Mouse (Mus musculus): ENCODE data around the gene Psmd13. TPM values are rescaled to one million over a fixed set of nuclear protein-coding genes. Genes with fewer than 3 reads are reported as not detected.

The Psmd13 gene
- total RNA-seq, 2 experiments from 2014 or later: 119 to 120 TPM

DNA sequence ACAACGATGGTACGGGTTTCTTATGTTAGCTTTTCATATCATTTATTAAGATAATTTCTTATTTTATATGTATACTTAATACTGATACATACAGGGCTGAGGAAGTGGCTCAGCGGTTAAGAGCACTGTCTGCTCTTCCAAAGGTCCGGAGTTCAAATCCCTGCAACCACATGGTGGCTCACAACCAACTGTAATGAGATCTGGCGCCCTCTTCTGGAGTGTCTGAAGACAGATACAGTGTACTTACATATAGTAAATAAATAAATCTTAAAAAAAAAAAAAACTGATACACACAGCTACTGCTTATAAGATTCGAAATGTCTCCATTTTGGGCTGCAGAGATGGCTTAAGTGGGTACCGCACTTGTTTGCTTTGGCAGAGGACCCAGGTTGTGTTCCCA lies 25.9 kb downstream of the Psmd13 start:
- no peak for DNase-seq

DNA sequence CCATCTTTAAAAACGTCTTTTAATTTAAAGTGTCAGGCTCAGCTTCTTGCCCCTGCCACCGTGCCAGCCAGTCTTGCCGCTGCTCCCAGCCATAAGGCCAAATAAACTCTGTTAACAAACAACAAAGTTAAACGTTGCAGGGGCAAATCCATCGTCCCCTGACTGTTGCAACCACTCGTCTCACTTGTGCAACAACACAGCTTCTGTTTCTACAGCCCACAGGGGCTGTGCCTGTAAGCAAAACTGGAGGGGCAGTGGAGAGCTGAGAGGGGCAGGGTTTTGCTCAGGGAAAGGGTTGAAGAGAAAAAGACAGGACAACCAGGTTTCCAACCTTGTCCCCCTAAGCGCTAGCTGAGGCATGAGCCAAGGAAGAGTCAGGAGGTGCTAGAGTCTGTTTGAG lies 26.4 kb downstream of the Psmd13 start:
- DNase-seq: no peak

- peak; percentile 86 for DNase-seq
These were observed 26.9 kb downstream of the Psmd13 start for GRCm38 (mm10) chr7:140908634-140909107.

DNA sequence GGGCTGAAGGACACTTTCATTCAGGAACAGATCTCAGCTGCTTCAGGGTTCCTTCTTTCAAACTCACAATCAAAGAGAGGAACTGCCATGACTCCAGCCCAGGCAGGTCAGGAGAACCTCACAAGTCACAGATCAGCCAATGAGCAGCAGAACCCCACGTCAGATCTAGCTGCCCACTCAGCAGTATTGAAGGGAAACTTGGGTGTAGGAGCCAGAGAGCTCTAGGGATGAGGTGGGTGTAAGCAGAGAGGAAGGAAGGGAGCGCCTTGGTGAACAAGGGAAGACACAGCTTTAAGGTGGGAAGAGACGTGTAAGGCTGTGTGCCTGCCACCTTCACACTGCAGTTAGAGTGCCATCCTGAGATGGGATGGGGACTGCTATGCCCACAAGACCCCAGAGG lies 30.5 kb downstream of the Psmd13 start:
- no peak for DNase-seq

DNA sequence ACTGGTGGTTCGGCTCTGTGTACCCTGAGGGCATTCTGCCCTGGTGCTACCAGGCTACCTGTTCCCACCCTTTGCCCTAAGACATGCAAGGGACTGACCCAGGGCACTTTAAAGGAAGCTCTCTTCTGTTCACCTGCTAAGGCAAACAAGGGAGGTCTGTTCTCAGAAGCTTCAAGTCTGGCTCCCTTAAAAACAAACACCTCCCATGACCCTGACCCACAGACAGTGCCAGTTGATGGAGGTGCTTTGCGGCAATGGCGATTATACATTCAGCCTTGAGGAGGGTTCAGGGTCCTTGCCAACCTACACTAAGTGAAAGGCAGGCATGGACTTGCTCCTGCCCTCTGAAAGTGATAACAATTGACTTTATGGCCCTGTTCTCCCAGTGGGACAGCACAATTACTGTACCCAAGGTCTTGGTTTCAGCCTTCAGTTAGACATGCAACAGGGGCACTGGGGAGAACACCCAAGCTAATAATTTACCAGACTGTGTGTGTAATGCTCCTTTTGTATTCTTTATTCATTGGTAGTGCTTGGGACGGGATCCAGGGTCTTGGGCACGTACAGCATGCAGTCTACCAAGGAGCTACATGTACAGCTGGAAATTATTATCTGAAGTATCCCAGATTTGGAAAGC lies 31.2 kb downstream of the Psmd13 start:
- no peak for DNase-seq

- no peak for DNase-seq
These were observed 32.4 kb downstream of the Psmd13 start for GRCm38 (mm10) chr7:140914031-140914690.

DNA sequence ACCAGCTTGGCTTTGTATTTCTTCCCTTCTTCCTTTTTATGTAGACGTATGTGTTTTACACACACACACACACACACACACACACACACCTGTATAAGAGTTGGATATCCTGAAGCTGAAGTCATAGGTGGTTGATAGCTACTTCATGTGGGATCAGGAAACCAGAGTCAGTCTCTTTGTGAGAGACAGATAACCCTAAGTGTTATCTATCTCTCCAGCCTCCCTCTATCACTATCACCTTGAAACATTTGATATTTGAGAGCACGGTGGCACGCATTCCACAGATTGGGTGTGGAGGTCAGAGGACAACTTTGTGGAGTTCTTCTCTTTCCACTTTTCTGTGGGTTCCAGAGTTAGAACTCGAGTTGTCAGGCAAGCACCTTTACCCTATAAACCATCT lies 38.1 kb downstream of the Psmd13 start:
- DNase-seq: no peak

- DNase-seq: no peak
These were observed 38.8 kb downstream of the Psmd13 start, which contains the start of gene Nlrp6 for GRCm38 (mm10) chr7:140920418-140921029. TSS of gene Nlrp6 (plus strand) at chr7:140920902.

- no peak for DNase-seq
These were observed 39.6 kb downstream of the Psmd13 start for GRCm38 (mm10) chr7:140921225-140921975.

GRCm38 (mm10) chr7:140922398-140923069 lies 40.8 kb downstream of the Psmd13 start:
- DNase-seq: peak; percentile 45

- no peak for DNase-seq
These were observed 41.5 kb downstream of the Psmd13 start for GRCm38 (mm10) chr7:140923070-140923775.

- DNase-seq: no peak
These were observed 45.4 kb downstream of the Psmd13 start for GRCm38 (mm10) chr7:140927181-140927580.

DNA sequence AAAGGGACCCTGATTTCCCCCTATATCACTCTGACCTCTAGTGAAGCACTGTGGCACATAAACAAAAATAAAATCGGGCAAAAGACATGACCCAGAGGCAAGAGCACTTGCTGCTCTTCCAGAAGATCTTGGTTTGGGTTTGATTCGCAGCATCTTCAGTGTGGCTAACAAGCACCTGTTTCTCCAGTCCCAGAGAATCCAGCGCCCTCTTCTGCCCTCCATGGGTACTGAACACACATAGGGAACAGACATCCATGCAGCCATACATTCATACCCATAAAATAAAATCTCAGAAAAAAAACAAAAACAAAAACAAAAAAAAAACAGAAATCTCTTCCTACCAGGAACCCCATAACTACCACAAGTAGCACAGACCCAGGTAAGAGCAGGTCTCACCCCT lies 56.7 kb downstream of the Psmd13 start:
- no peak for DNase-seq

- DNase-seq: no peak
These were observed 57.1 kb downstream of the Psmd13 start for GRCm38 (mm10) chr7:140938896-140939295.

DNA sequence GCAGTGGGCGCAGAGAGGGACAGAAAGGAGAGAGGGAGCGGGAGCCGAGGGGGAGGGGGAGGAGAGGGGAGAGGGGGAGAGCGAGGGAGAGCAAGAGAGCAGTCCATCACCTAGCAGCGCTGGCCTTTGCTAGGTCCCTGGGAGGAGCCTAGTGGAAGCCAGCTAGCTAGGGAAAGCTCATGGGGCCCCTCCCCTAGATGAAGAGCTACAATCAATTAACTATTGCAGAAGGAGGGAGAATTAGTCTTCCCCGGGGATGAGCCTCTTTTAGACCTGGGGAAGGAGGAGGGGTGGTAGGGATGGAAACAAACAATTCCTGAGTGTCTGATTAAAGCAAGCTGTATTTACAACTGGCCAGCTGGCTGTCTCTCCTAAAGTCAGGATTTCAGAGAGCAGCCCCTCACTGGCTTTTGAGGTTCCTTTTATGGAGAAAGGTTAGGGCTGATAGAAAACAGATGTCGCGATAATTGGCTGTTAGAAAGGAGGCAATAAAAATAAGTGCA lies 58.0 kb downstream of the Psmd13 start:
- DNase-seq: no peak

DNA sequence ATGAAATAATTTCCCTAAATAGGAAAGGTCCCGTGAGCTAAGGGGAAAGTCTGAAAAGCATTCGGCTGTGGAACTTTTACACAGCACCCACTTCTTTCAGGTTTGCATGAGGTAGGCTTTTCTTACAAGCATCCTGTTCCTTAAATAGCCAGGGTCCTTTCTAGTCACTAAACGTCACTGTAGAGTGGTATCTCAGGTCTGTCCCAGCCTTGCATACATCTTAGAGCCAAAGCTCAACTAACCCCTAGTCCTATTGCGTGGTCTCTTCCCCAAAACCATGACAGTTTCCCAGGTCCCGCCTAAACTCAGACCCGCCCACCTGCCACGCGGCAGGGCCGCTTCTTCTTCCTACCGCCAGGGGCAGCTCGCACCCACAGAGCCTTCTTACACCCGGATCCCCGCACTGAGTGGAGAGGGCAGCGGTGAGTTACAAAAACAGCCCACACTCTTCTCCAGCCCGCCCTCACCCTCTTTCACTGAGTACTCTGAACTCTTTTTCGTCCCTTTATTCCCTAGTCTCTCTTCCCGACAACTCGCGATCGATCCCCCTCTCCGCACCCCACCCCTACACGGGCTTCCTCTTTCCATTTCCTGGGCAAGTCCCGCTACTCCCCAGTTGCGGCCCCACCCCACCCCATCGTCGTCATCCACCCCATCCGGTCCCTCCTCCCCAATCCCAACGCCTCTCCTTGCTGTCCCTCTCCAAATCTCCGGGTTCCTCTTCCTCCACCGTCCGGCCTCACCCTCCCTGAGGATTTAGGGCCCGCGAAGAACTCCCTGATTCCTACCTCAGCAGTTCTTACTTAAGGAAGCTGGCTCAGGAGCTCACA lies 59.7 kb downstream of the Psmd13 start, which contains the start of gene Pgghg:
Pgghg (plus strand) TSS at position 170 of the 830 bp plus-strand sequence.
- DNase-seq: peak; percentile 90

DNA sequence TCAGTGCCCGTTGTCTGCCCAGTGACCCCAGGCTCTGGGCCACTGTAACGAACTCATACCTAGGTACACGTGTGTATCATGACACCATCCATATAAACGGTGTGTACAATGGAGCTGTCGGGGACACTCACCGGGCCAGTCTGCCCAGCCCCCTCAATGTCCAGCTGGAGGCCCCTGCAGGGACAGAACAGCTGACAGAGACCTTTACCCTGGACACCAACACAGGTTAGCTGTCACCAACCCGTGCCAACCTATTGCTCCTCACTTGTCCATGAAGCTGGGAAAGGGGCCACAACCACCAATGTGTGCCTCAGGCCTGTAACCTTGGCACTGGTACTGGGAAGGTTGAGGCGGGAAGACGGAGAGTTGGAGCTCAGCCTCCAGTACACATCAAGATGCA lies 60.6 kb downstream of the Psmd13 start:
- no peak for DNase-seq

DNA sequence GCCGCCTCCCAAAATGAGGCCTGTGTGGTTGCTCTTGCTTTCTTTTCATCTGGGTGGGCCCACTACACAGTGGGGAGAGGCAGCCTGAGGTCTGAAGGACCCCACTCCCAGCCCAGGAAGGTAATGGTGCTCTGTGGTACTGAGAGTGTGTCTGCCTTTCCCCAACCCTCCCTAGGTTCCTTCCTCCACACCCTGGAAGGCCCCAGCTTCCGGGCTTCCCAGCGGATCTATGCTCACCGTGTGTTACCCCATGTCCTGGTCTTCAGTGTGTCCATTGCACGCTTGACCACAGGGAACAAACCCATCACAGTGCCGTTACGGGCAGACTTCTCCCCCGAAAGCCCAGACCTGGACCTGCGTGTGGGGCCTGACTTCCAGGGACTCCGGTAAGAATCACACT lies 61.0 kb downstream of the Psmd13 start:
- no peak for DNase-seq

GRCm38 (mm10) chr7:140943356-140943755 lies 61.6 kb downstream of the Psmd13 start:
- DNase-seq: no peak

DNA sequence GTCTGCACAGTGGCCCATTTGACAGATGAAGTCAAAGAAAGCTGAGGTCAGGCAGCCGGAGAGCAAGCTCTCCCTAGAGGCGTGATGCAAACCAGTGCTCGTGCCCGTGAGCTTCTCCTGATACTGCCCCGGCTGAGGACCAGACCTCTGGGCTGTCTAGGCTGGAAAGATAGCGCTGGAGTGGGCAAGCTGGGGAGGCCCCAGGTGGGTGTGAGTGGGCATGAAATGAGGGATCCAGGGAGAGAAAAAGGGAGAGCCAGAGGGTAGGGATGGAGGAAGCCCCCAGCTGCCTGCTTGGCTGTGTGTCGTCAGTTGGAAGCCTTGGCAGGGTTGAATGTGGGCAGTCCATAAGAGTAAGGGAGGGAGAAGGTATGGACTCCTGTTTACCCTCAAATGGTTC lies 62.5 kb downstream of the Psmd13 start:
- no peak for DNase-seq

DNA sequence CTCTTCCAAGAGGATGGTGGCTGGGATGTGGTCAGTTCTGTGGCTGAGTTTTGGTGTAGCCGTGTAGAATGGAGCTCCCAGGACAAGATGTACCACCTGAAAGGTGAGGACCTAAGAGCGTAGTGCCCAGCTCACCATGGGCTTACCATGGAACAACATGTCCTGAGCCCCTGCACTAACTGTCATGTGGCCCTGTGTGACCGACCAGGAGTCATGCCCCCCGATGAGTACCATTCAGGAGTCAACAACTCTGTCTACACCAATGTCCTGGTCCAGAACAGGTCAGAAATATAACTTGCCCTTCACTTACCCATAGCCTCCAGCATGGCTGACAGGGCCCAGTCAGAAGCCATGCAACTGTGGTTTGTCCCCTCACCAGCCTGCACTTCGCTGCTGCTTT lies 63.5 kb downstream of the Psmd13 start:
- DNase-seq: no peak

All from heart, postnatal 4 days (tissue).